Mouse (Mus musculus) embryonic facial prominence, embryonic 12.5 days (tissue): ENCODE results near the gene Vmn2r87. TPM values are rescaled to one million over a fixed set of nuclear protein-coding genes. Genes with fewer than 3 reads are reported as not detected.

Experiments used
- polyA plus RNA-seq: library from polyadenylated mRNA; unstranded; fragments of >200 nt; fragmentation: Nextera tagmentation; extraction: Ambion mirVana; gene quantifications from 2 replicates; pipeline ENCODE4 v1.2.1, GENCODE M21; 2016

Gene Vmn2r87
- polyA plus RNA-seq, 1 experiment from 2014 or later: not detected

Other genes with a start within 250 kb of the Vmn2r87 start
- 1.4 and 2.1 TPM in 2 replicates for gene Neurod4, start 217.2 kb downstream of the Vmn2r87 start, polyA plus RNA-seq
- 0.52 TPM in 1 of 2 replicates, not detected in the other for gene Tespa1, start 174.5 kb downstream of the Vmn2r87 start, polyA plus RNA-seq
- gene Vmn2r84, start 103.1 kb downstream of the Vmn2r87 start, polyA plus RNA-seq: not detected in 2 replicates
- gene Vmn2r85, start 67.7 kb downstream of the Vmn2r87 start, polyA plus RNA-seq: not detected in 2 replicates
- not detected in 2 replicates for gene Vmn2r86, start 41.3 kb downstream of the Vmn2r87 start, polyA plus RNA-seq